Mouse (Mus musculus): Measurements from ENCODE around the gene Tex101. TPM values are rescaled to one million over a fixed set of nuclear protein-coding genes. Genes with fewer than 3 reads are reported as not detected.
"Not testable (repeated sequence)": the region's sequence is repeated elsewhere in the genome, so short reads cannot be mapped to it uniquely, and the experiment has no call there.

Gene Tex101
- polyA plus RNA-seq, 1 experiment from 2014 or later, result not detected

GRCm38 (mm10) chr7:24628685-24629610 is 47.5 kb downstream of the Tex101 start:
- no peaks in the 10 kb centered on the region for H3K9me3 ChIP-seq (replicated peaks; ENCODE audit: low read length)
- H3K9ac ChIP-seq (ENCODE audit: low read depth, low read length), result peak overlapping the region; percentile 32; the same call in 1 of the 2 replicates
- WGBS, result 6% methylated on average over 32 of the region's 33 CpGs
- H3K4me1 ChIP-seq (replicated peaks; ENCODE audit: insufficient read depth, low read length), result no peaks in the 10 kb centered on the region
- no peaks in the 10 kb centered on the region for H3K36me3 ChIP-seq (ENCODE audit: insufficient read depth, low read length)
- peak overlapping the region; percentile 49 for H3K4me2 ChIP-seq (ENCODE audit: low read length)
- no peaks in the 10 kb centered on the region for H3K27me3 ChIP-seq (ENCODE audit: insufficient read depth, low read length)
- DNase-seq (ENCODE audit: low spot score) (peak; percentile 90), ATAC-seq (replicated peaks; ENCODE audit: low FRiP score, low read depth) (peak; percentile 88)
- peak overlapping the region; percentile 19; the same call in 1 of the 2 replicates for H3K4me3 ChIP-seq (replicated peaks; ENCODE audit: low read depth, low read length)
- no peak overlapping the region for H3K27ac ChIP-seq
- TF ChIP-seq CTCF (IDR thresholded peaks at IDR 0.05; ENCODE audit: low read depth), result peak; percentile 21; the same call in 1 of the 2 replicates

GRCm38 (mm10) chr7:24622967-24623366 is 53.5 kb downstream of the Tex101 start:
- no peaks in the 10 kb centered on the region for H3K36me3 ChIP-seq (ENCODE audit: insufficient read depth, low read length)
- H3K27ac ChIP-seq, result no peak overlapping the region
- no peaks in the 10 kb centered on the region for H3K27me3 ChIP-seq (ENCODE audit: insufficient read depth, low read length)
- H3K4me1 ChIP-seq (replicated peaks; ENCODE audit: insufficient read depth, low read length), result no peaks in the 10 kb centered on the region
- ATAC-seq (replicated peaks; ENCODE audit: low FRiP score, low read depth) (no peak), DNase-seq (ENCODE audit: low spot score) (no peak)
- H3K9ac ChIP-seq (ENCODE audit: low read depth, low read length), result no peak overlapping the region
- no peaks in the 10 kb centered on the region for H3K9me3 ChIP-seq (replicated peaks; ENCODE audit: low read length)
- no peak overlapping the region for H3K4me3 ChIP-seq (replicated peaks; ENCODE audit: low read depth, low read length)
- WGBS, result 79% methylated on average over 6 of the region's 6 CpGs
- no peak overlapping the region for H3K4me2 ChIP-seq (ENCODE audit: low read length)
- TF ChIP-seq CTCF (IDR thresholded peaks at IDR 0.05; ENCODE audit: low read depth), result 0 out of 2 replicates have a peak, but pooled peaks have one; percentile 9

GRCm38 (mm10) chr7:24621193-24621592 is 55.3 kb downstream of the Tex101 start:
- H3K27me3 ChIP-seq (ENCODE audit: insufficient read depth, low read length), result no peaks in the 10 kb centered on the region
- 87% methylated on average over 3 of the region's 3 CpGs for WGBS
- peak; percentile 50; the same call in 1 of the 2 replicates for TF ChIP-seq CTCF (IDR thresholded peaks at IDR 0.05; ENCODE audit: low read depth)

GRCm38 (mm10) chr7:24619671-24620397 is 56.6 kb downstream of the Tex101 start:
- no peaks in the 10 kb centered on the region for H3K9me3 ChIP-seq (replicated peaks; ENCODE audit: low read length)
- no peak overlapping the region for H3K4me3 ChIP-seq (replicated peaks; ENCODE audit: low read depth, low read length)
- no peak for ATAC-seq (replicated peaks; ENCODE audit: low FRiP score, low read depth)

More at GRCm38 (mm10) chr7:24621193-24621592, 55.3 kb downstream of the Tex101 start:
- DNase-seq (ENCODE audit: low spot score), result no peak
- H3K9ac ChIP-seq (ENCODE audit: low read depth, low read length), result no peak overlapping the region
- no peak overlapping the region for H3K27ac ChIP-seq
- no peak overlapping the region for H3K4me3 ChIP-seq (replicated peaks; ENCODE audit: low read depth, low read length)
- no peak overlapping the region for H3K4me2 ChIP-seq (ENCODE audit: low read length)
- ATAC-seq (replicated peaks; ENCODE audit: low FRiP score, low read depth), result no peak
- no peaks in the 10 kb centered on the region for H3K9me3 ChIP-seq (replicated peaks; ENCODE audit: low read length)
- H3K36me3 ChIP-seq (ENCODE audit: insufficient read depth, low read length), result no peaks in the 10 kb centered on the region
- H3K4me1 ChIP-seq (replicated peaks; ENCODE audit: insufficient read depth, low read length), result no peaks in the 10 kb centered on the region

GRCm38 (mm10) chr7:24618374-24618773 is 58.1 kb downstream of the Tex101 start:
- H3K4me3 ChIP-seq (replicated peaks; ENCODE audit: low read depth, low read length); ATAC-seq (replicated peaks; ENCODE audit: low FRiP score, low read depth); H3K9ac ChIP-seq (ENCODE audit: low read depth, low read length); H3K36me3 ChIP-seq (ENCODE audit: insufficient read depth, low read length); DNase-seq (ENCODE audit: low spot score); H3K9me3 ChIP-seq (replicated peaks; ENCODE audit: low read length); H3K4me2 ChIP-seq (ENCODE audit: low read length); H3K4me1 ChIP-seq (replicated peaks; ENCODE audit: insufficient read depth, low read length); H3K27me3 ChIP-seq (ENCODE audit: insufficient read depth, low read length); H3K27ac ChIP-seq: not testable (repeated sequence)
- 91% methylated on average over 8 of the region's 8 CpGs for WGBS

More at GRCm38 (mm10) chr7:24619671-24620397, 56.6 kb downstream of the Tex101 start:
- H3K27ac ChIP-seq, result no peak overlapping the region
- H3K27me3 ChIP-seq (ENCODE audit: insufficient read depth, low read length), result no peaks in the 10 kb centered on the region
- TF ChIP-seq CTCF (IDR thresholded peaks at IDR 0.05; ENCODE audit: low read depth), result peak; percentile 30; the same call in 1 of the 2 replicates
- H3K4me1 ChIP-seq (replicated peaks; ENCODE audit: insufficient read depth, low read length), result no peaks in the 10 kb centered on the region
- H3K9ac ChIP-seq (ENCODE audit: low read depth, low read length), result no peak overlapping the region
- no peak for DNase-seq (ENCODE audit: low spot score)
- H3K36me3 ChIP-seq (ENCODE audit: insufficient read depth, low read length), result no peaks in the 10 kb centered on the region
- WGBS, result 63% methylated on average over 13 of the region's 13 CpGs
- no peak overlapping the region for H3K4me2 ChIP-seq (ENCODE audit: low read length)

Other genes with a start within 250 kb of the Tex101 start
- not detected in 2 replicates for gene Irgc1, start 224.4 kb downstream of the Tex101 start, polyA plus RNA-seq (2015; fragmentation: Nextera tagmentation; extraction: Ambion mirVana)
- gene Plaur, start 214.2 kb downstream of the Tex101 start, polyA plus RNA-seq (2015; fragmentation: Nextera tagmentation; extraction: Ambion mirVana), result 11.5 and 15.9 TPM in 2 replicates
- gene Cadm4, start 194.7 kb downstream of the Tex101 start, polyA plus RNA-seq (2015; fragmentation: Nextera tagmentation; extraction: Ambion mirVana), result 7.1 and 8.2 TPM in 2 replicates
- gene Zfp428, start 169.7 kb downstream of the Tex101 start, polyA plus RNA-seq (2015; fragmentation: Nextera tagmentation; extraction: Ambion mirVana), result 40.2 and 41.4 TPM in 2 replicates
- gene AC161166.1, start 164.2 kb downstream of the Tex101 start, polyA plus RNA-seq (2015; fragmentation: Nextera tagmentation; extraction: Ambion mirVana), result 0.06 and 0.12 TPM in 2 replicates
- gene Irgq, start 146.0 kb downstream of the Tex101 start, polyA plus RNA-seq (2015; fragmentation: Nextera tagmentation; extraction: Ambion mirVana), result 5.4 and 6.0 TPM in 2 replicates
- gene Pinlyp, start 130.6 kb downstream of the Tex101 start, polyA plus RNA-seq (2015; fragmentation: Nextera tagmentation; extraction: Ambion mirVana), result 0.50 and 0.55 TPM in 2 replicates
- 58.4 and 63.6 TPM in 2 replicates for gene Xrcc1, start 130.4 kb downstream of the Tex101 start, polyA plus RNA-seq (2015; fragmentation: Nextera tagmentation; extraction: Ambion mirVana)
- 43.7 and 43.8 TPM in 2 replicates for gene Ethe1, start 89.1 kb downstream of the Tex101 start, polyA plus RNA-seq (2015; fragmentation: Nextera tagmentation; extraction: Ambion mirVana)
- 4.0 and 4.3 TPM in 2 replicates for gene Zfp575, start 89.0 kb downstream of the Tex101 start, polyA plus RNA-seq (2015; fragmentation: Nextera tagmentation; extraction: Ambion mirVana)
- 0.11 and 0.20 TPM in 2 replicates for gene Phldb3, start 65.9 kb downstream of the Tex101 start, polyA plus RNA-seq (2015; fragmentation: Nextera tagmentation; extraction: Ambion mirVana)
- gene Lypd3, start 40.1 kb downstream of the Tex101 start, polyA plus RNA-seq (2015; fragmentation: Nextera tagmentation; extraction: Ambion mirVana), result 0.68 and 0.88 TPM in 2 replicates
- gene BC049730, start 32.6 kb upstream of the Tex101 start, polyA plus RNA-seq (2015; fragmentation: Nextera tagmentation; extraction: Ambion mirVana), result not detected in 2 replicates
- gene Gm4763, start 50.2 kb upstream of the Tex101 start, polyA plus RNA-seq (2015; fragmentation: Nextera tagmentation; extraction: Ambion mirVana), result not detected in 2 replicates
- gene Cd177, start 83.6 kb upstream of the Tex101 start, polyA plus RNA-seq (2015; fragmentation: Nextera tagmentation; extraction: Ambion mirVana), result 0.05 and 0.36 TPM in 2 replicates
- 0.11 and 0.22 TPM in 2 replicates for gene Ceacam10, start 100.5 kb upstream of the Tex101 start, polyA plus RNA-seq (2015; fragmentation: Nextera tagmentation; extraction: Ambion mirVana)
- 16.5 and 18.6 TPM in 2 replicates for gene Gm9844, start 185.5 kb upstream of the Tex101 start, polyA plus RNA-seq (2015; fragmentation: Nextera tagmentation; extraction: Ambion mirVana)
- not detected in 2 replicates for gene Lypd4, start 193.3 kb upstream of the Tex101 start, polyA plus RNA-seq (2015; fragmentation: Nextera tagmentation; extraction: Ambion mirVana)
- 0.12 and 0.19 TPM in 2 replicates for gene Dmrtc2, start 193.4 kb upstream of the Tex101 start, polyA plus RNA-seq (2015; fragmentation: Nextera tagmentation; extraction: Ambion mirVana)
- gene Rps19, start 207.7 kb upstream of the Tex101 start, polyA plus RNA-seq (2015; fragmentation: Nextera tagmentation; extraction: Ambion mirVana), result 2,933 and 3,330 TPM in 2 replicates
- 1.7 and 2.7 TPM in 2 replicates for gene Cd79a, start 220.7 kb upstream of the Tex101 start, polyA plus RNA-seq (2015; fragmentation: Nextera tagmentation; extraction: Ambion mirVana)
- 63.6 and 66.1 TPM in 2 replicates for gene Arhgef1, start 226.2 kb upstream of the Tex101 start, polyA plus RNA-seq (2015; fragmentation: Nextera tagmentation; extraction: Ambion mirVana)

All from kidney, postnatal 0 days (tissue).